Mouse (Mus musculus) stomach, postnatal 0 days (tissue): ENCODE measurements at regions not wholly inside any gene's neighbourhood (a gene's known extent, or its start where the extent isn't known, plus 50 kb on each side); places are given as distances from the start of the nearest gene placed in this dataset.

Source experiments
- CTCF ChIP-seq: IDR thresholded peaks from 2 replicates; pipeline ENCODE4 v1.5.1; 2016; ENCODE audit warnings: antibody characterized with exemption, low read depth, mild to moderate bottlenecking, moderate library complexity
- EP300 ChIP-seq: optimal IDR thresholded peaks from 2 replicates; pipeline ENCODE3; 2016; ENCODE audit warnings: antibody characterized with exemption

DNA sequence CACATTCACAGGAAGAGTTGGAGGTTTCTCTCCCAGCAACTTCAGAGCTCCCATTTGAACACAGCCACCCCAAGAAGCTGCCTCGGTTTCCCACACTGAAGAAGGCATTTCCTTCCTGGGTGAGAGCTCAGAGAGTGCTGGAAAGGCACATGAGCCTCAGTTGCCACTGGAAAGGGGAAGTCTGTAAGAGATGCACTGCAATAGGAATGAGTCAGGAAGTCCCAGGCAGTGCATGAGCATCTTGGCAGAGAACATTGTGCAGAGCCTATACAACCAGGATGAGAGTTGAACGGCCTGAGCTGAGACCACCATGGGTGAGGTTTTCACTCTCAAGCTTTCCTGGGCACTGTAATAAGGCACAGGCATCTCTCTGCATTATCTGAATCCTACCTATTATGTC lies 244.4 kb downstream of the Irs2 start:
- no peak for TF ChIP-seq CTCF
- no peak for TF ChIP-seq EP300
